ENCODE assay signal across 10 mouse cellular contexts in genomic region chr9:52941637-52941983, GRCm38 (mm10).
DNase-seq lines count a peak whose midpoint lies in the region; ATAC-seq and TF ChIP-seq lines count a peak whose summit lies in the region.
"Had no signal": no experiment of that assay in that cellular context is flagged by ENCODE, and none has a peak within 500 bp of the region (broad histone marks: within the 10 kb centered on the region; RNA-seq: fewer than 3 reads in every experiment).

No protein-coding gene starts in this region.

- no peaks in the 10 kb centered on the region; the same call in 1 of the 2 replicates for H3K4me1 ChIP-seq in hindbrain, embryonic 11.5 days (replicated peaks; ENCODE audit: control insufficient read depth, insufficient read depth, low read length)
- H3K4me1 ChIP-seq in hindbrain, embryonic 10.5 days (replicated peaks) = peaks cover 12% of the 10 kb centered on the region
- peaks cover 11% of the 10 kb centered on the region for H3K4me1 ChIP-seq in forebrain, embryonic 14.5 days (ENCODE audit: control insufficient read depth, insufficient read depth, low read length)
- peaks cover 18% of the 10 kb centered on the region for H3K4me1 ChIP-seq in hindbrain, embryonic 15.5 days (replicated peaks)
- no peaks in the 10 kb centered on the region for H3K4me1 ChIP-seq in thymus, adult 2 months (replicated peaks; ENCODE audit: control insufficient read depth, insufficient read depth, low read length)

- ATAC-seq in hindbrain, embryonic 11.5 days (ENCODE audit: low FRiP score) = no peak
- peak; percentile 67 for ATAC-seq in forebrain, embryonic 14.5 days
- ATAC-seq in hindbrain, embryonic 15.5 days (ENCODE audit: low FRiP score, low read depth) = peak; percentile 27

- no peak overlapping the region for H3K4me3 ChIP-seq in hindbrain, embryonic 11.5 days (ENCODE audit: low read depth, low read length)
- no peak overlapping the region for H3K4me3 ChIP-seq in hindbrain, embryonic 10.5 days
- H3K4me3 ChIP-seq in forebrain, embryonic 14.5 days (ENCODE audit: low read depth, low read length) = no peak overlapping the region
- H3K4me3 ChIP-seq in hindbrain, embryonic 15.5 days = no peak overlapping the region
- no peak overlapping the region for H3K4me3 ChIP-seq in thymus, adult 2 months (ENCODE audit: control insufficient read depth, insufficient read depth, low read length)
- H3K4me3 ChIP-seq: embryonic facial prominence, embryonic 12.5 days; gastrocnemius, adult 2 months had no signal

- TF ChIP-seq CTCF in thymus, adult 2 months (IDR thresholded peaks at IDR 0.05; ENCODE audit: borderline replicate concordance, control insufficient read depth, extremely low read depth, insufficient read depth, low read length, poor library complexity) = no peak

- H3K9me3 ChIP-seq in hindbrain, embryonic 11.5 days (ENCODE audit: control insufficient read depth, low read length) = no peaks in the 10 kb centered on the region
- no peaks in the 10 kb centered on the region for H3K9me3 ChIP-seq in hindbrain, embryonic 10.5 days
- H3K9me3 ChIP-seq in forebrain, embryonic 14.5 days (replicated peaks; ENCODE audit: control insufficient read depth, low read length) = no peaks in the 10 kb centered on the region
- H3K9me3 ChIP-seq in hindbrain, embryonic 15.5 days = no peaks in the 10 kb centered on the region
- H3K9me3 ChIP-seq: embryonic facial prominence, embryonic 12.5 days had no signal

- 42% methylated on average over 3 of the region's 3 CpGs for WGBS in hindbrain, embryonic 11.5 days
- 43% methylated on average over 3 of the region's 3 CpGs for WGBS in hindbrain, embryonic 10.5 days
- 5% methylated on average over 3 of the region's 3 CpGs for WGBS in forebrain, embryonic 14.5 days
- WGBS in hindbrain, embryonic 15.5 days = 26% methylated on average over 3 of the region's 3 CpGs
- WGBS in thymus, adult 2 months = 85% methylated on average over 3 of the region's 3 CpGs

- no peaks in the 10 kb centered on the region for H3K27me3 ChIP-seq in hindbrain, embryonic 11.5 days (ENCODE audit: control insufficient read depth, insufficient read depth, low read length)
- no peaks in the 10 kb centered on the region for H3K27me3 ChIP-seq in hindbrain, embryonic 10.5 days (ENCODE audit: insufficient read depth, poor library complexity, severe bottlenecking)
- H3K27me3 ChIP-seq in forebrain, embryonic 14.5 days (replicated peaks; ENCODE audit: control insufficient read depth, insufficient read depth, low read length) = no peaks in the 10 kb centered on the region
- H3K27me3 ChIP-seq in hindbrain, embryonic 15.5 days = no peaks in the 10 kb centered on the region
- H3K27me3 ChIP-seq in thymus, adult 2 months (ENCODE audit: control insufficient read depth, insufficient read depth, low read length) = no peaks in the 10 kb centered on the region
- H3K27me3 ChIP-seq: embryonic facial prominence, embryonic 12.5 days had no signal

- H3K36me3 ChIP-seq in hindbrain, embryonic 11.5 days (ENCODE audit: control insufficient read depth, insufficient read depth, low read length) = no peaks in the 10 kb centered on the region
- H3K36me3 ChIP-seq in hindbrain, embryonic 10.5 days = no peaks in the 10 kb centered on the region
- H3K36me3 ChIP-seq in forebrain, embryonic 14.5 days (ENCODE audit: control insufficient read depth, insufficient read depth, low read length) = no peaks in the 10 kb centered on the region
- no peaks in the 10 kb centered on the region for H3K36me3 ChIP-seq in hindbrain, embryonic 15.5 days
- no peaks in the 10 kb centered on the region for H3K36me3 ChIP-seq in thymus, adult 2 months (ENCODE audit: control insufficient read depth, insufficient read depth, low read length)
- H3K36me3 ChIP-seq: embryonic facial prominence, embryonic 12.5 days had no signal

- no peak for TF ChIP-seq POLR2A in thymus, adult 2 months (IDR thresholded peaks at IDR 0.05; ENCODE audit: control insufficient read depth, extremely low read depth, insufficient read depth, low read length, poor library complexity)

- H3K27ac ChIP-seq in hindbrain, embryonic 11.5 days (ENCODE audit: low read depth, low read length) = no peak overlapping the region
- no peak overlapping the region for H3K27ac ChIP-seq in hindbrain, embryonic 10.5 days
- H3K27ac ChIP-seq in forebrain, embryonic 14.5 days (ENCODE audit: low read depth, low read length) = peak overlapping the region; percentile 56
- H3K27ac ChIP-seq in hindbrain, embryonic 15.5 days (replicated peaks) = peak overlapping the region; percentile 78
- H3K27ac ChIP-seq in thymus, adult 2 months (ENCODE audit: control insufficient read depth, insufficient read depth, low read length) = no peak overlapping the region
- H3K27ac ChIP-seq: embryonic facial prominence, embryonic 12.5 days; gastrocnemius, adult 2 months; macrophage had no signal

- H3K9ac ChIP-seq in hindbrain, embryonic 11.5 days (ENCODE audit: low read depth, low read length) = no peak overlapping the region
- no peak overlapping the region for H3K9ac ChIP-seq in forebrain, embryonic 14.5 days (ENCODE audit: low read length)
- no peak overlapping the region for H3K9ac ChIP-seq in hindbrain, embryonic 15.5 days
- H3K9ac ChIP-seq: embryonic facial prominence, embryonic 12.5 days had no signal

- H3K4me2 ChIP-seq in hindbrain, embryonic 11.5 days (replicated peaks; ENCODE audit: low read depth, low read length) = no peak overlapping the region
- no peak overlapping the region for H3K4me2 ChIP-seq in forebrain, embryonic 14.5 days (ENCODE audit: low read length)
- H3K4me2 ChIP-seq in hindbrain, embryonic 15.5 days = no peak overlapping the region
- H3K4me2 ChIP-seq: embryonic facial prominence, embryonic 12.5 days had no signal

- DNase-seq in hindbrain, embryonic 11.5 days (ENCODE audit: low spot score) = peak; percentile 5
- DNase-seq in hindbrain, embryonic 10.5 days (ENCODE audit: low spot score) = no peak
- peak; percentile 74 for DNase-seq in forebrain, embryonic 14.5 days (ENCODE audit: low spot score)
- DNase-seq in lung, postnatal 36 days = peak; percentile 75
- DNase-seq in thymus, adult 2 months = no peak
- DNase-seq in natural killer cell, adult 2 months (ENCODE audit: low spot score in 2 of 2) = no peak
- DNase-seq: gastrocnemius, adult 2 months had no signal

Comparison
In these comparisons a context has a peak if more than half of its experiments do, and no peak if none do; other contexts are left out.
1. DNase-seq: peak in hindbrain, embryonic 11.5 days (single experiment), forebrain, embryonic 14.5 days (single experiment) and lung, postnatal 36 days (single experiment); none in hindbrain, embryonic 10.5 days (single experiment), thymus, adult 2 months (single experiment) and natural killer cell, adult 2 months (0 of 2).
2. H3K27ac ChIP-seq: peak in forebrain, embryonic 14.5 days (single experiment) and hindbrain, embryonic 15.5 days (single experiment); none in hindbrain, embryonic 11.5 days (single experiment), hindbrain, embryonic 10.5 days (single experiment) and thymus, adult 2 months (single experiment).